Mouse (Mus musculus) stomach, postnatal 0 days (tissue): Measurements from ENCODE around the gene Rps6ka5.

ENCODE experiments used
- CTCF ChIP-seq: IDR thresholded peaks from 2 replicates; pipeline ENCODE4 v1.5.1; 2016; ENCODE audit warnings: antibody characterized with exemption, low read depth, mild to moderate bottlenecking, moderate library complexity
- EP300 ChIP-seq: optimal IDR thresholded peaks from 2 replicates; pipeline ENCODE3; 2016; ENCODE audit warnings: antibody characterized with exemption

GRCm38 (mm10) chr12:100688177-100688576, 38.6 kb downstream of the Rps6ka5 start:
- TF ChIP-seq CTCF: no peak
- TF ChIP-seq EP300: no peak
